Mouse (Mus musculus) lung, postnatal 0 days (tissue): Measurements from ENCODE around the gene Specc1.

Experiments used
- CTCF ChIP-seq: IDR thresholded peaks from 2 replicates; pipeline ENCODE4 v1.5.1; 2016; ENCODE audit warnings: antibody characterized with exemption, mild to moderate bottlenecking
- EP300 ChIP-seq: IDR thresholded peaks from 2 replicates; pipeline ENCODE4 v1.6.1; 2016; ENCODE audit warnings: antibody characterized with exemption, mild to moderate bottlenecking, control low read depth

- TF ChIP-seq CTCF (no peak), EP300 (peak; percentile 81)
These were observed 191.5 kb downstream of the Specc1 start for GRCm38 (mm10) chr11:62148026-62148425.
